Mouse (Mus musculus): ENCODE results near the gene H2-M5.

- no peak for TF ChIP-seq CTCF (IDR thresholded peaks at IDR 0.05; ENCODE audit: borderline replicate concordance, control insufficient read depth, extremely low read depth, insufficient read depth, low read length, poor library complexity)
- TF ChIP-seq POLR2A (IDR thresholded peaks at IDR 0.05; ENCODE audit: control insufficient read depth, extremely low read depth, insufficient read depth, low read length, poor library complexity) = no peak
Observed at GRCm38 (mm10) chr17:37027486-37027885, 38.1 kb upstream of the H2-M5 start.

Measured in thymus, adult 2 months (tissue).